Mouse (Mus musculus): ENCODE data around the gene Lyve1. TPM values are rescaled to one million over a fixed set of nuclear protein-coding genes. Genes with fewer than 3 reads are reported as not detected.

The Lyve1 gene
- polyA plus RNA-seq, 1 experiment, result 4.7 TPM

GRCm38 (mm10) chr7:110878028-110878427 is 15.0 kb upstream of the Lyve1 start:
- no peak for DNase-seq (ENCODE audit: low read depth)
- TF ChIP-seq CTCF (IDR thresholded peaks at IDR 0.05; ENCODE audit: borderline replicate concordance, extremely low read depth, insufficient read depth, insufficient read length) (no peak), POLR2A (IDR thresholded peaks at IDR 0.05; ENCODE audit: borderline replicate concordance, extremely low read depth, insufficient read depth, insufficient read length, poor library complexity, severe bottlenecking) (no peak)

- TF ChIP-seq CTCF (IDR thresholded peaks at IDR 0.05; ENCODE audit: borderline replicate concordance, extremely low read depth, insufficient read depth, insufficient read length), result no peak
- TF ChIP-seq POLR2A (IDR thresholded peaks at IDR 0.05; ENCODE audit: borderline replicate concordance, extremely low read depth, insufficient read depth, insufficient read length, poor library complexity, severe bottlenecking), result no peak
- DNase-seq (ENCODE audit: low read depth), result no peak
Measured at GRCm38 (mm10) chr7:110876965-110877364, 13.9 kb upstream of the Lyve1 start.

GRCm38 (mm10) chr7:110868807-110869206 is 5.8 kb upstream of the Lyve1 start:
- TF ChIP-seq POLR2A (IDR thresholded peaks at IDR 0.05; ENCODE audit: borderline replicate concordance, extremely low read depth, insufficient read depth, insufficient read length, poor library complexity, severe bottlenecking) (no peak), CTCF (IDR thresholded peaks at IDR 0.05; ENCODE audit: borderline replicate concordance, extremely low read depth, insufficient read depth, insufficient read length) (no peak)
- no peak for DNase-seq (ENCODE audit: low read depth)

GRCm38 (mm10) chr7:110867116-110867515 is 4.1 kb upstream of the Lyve1 start:
- DNase-seq (ENCODE audit: low read depth), result no peak
- no peak for TF ChIP-seq POLR2A (IDR thresholded peaks at IDR 0.05; ENCODE audit: borderline replicate concordance, extremely low read depth, insufficient read depth, insufficient read length, poor library complexity, severe bottlenecking)
- TF ChIP-seq CTCF (IDR thresholded peaks at IDR 0.05; ENCODE audit: borderline replicate concordance, extremely low read depth, insufficient read depth, insufficient read length), result no peak

- DNase-seq (ENCODE audit: low read depth), result no peak
- no peak for TF ChIP-seq POLR2A (IDR thresholded peaks at IDR 0.05; ENCODE audit: borderline replicate concordance, extremely low read depth, insufficient read depth, insufficient read length, poor library complexity, severe bottlenecking)
- no peak for TF ChIP-seq CTCF (IDR thresholded peaks at IDR 0.05; ENCODE audit: borderline replicate concordance, extremely low read depth, insufficient read depth, insufficient read length)
Measured at GRCm38 (mm10) chr7:110866021-110866420, 3.0 kb upstream of the Lyve1 start.

- DNase-seq (ENCODE audit: low read depth), result no peak
- TF ChIP-seq POLR2A (IDR thresholded peaks at IDR 0.05; ENCODE audit: borderline replicate concordance, extremely low read depth, insufficient read depth, insufficient read length, poor library complexity, severe bottlenecking), result no peak
- TF ChIP-seq CTCF (IDR thresholded peaks at IDR 0.05; ENCODE audit: borderline replicate concordance, extremely low read depth, insufficient read depth, insufficient read length), result no peak
Measured at GRCm38 (mm10) chr7:110865570-110865969, 2.5 kb upstream of the Lyve1 start.

GRCm38 (mm10) chr7:110865038-110865437 is 2.0 kb upstream of the Lyve1 start:
- TF ChIP-seq POLR2A (IDR thresholded peaks at IDR 0.05; ENCODE audit: borderline replicate concordance, extremely low read depth, insufficient read depth, insufficient read length, poor library complexity, severe bottlenecking), result no peak
- TF ChIP-seq CTCF (IDR thresholded peaks at IDR 0.05; ENCODE audit: borderline replicate concordance, extremely low read depth, insufficient read depth, insufficient read length), result no peak
- DNase-seq (ENCODE audit: low read depth), result peak; percentile 50

GRCm38 (mm10) chr7:110860129-110860528 is 2.9 kb downstream of the Lyve1 start:
- no peak for DNase-seq (ENCODE audit: low read depth)
- no peak for TF ChIP-seq POLR2A (IDR thresholded peaks at IDR 0.05; ENCODE audit: borderline replicate concordance, extremely low read depth, insufficient read depth, insufficient read length, poor library complexity, severe bottlenecking)
- TF ChIP-seq CTCF (IDR thresholded peaks at IDR 0.05; ENCODE audit: borderline replicate concordance, extremely low read depth, insufficient read depth, insufficient read length), result no peak

- no peak for DNase-seq (ENCODE audit: low read depth)
- TF ChIP-seq CTCF (IDR thresholded peaks at IDR 0.05; ENCODE audit: borderline replicate concordance, extremely low read depth, insufficient read depth, insufficient read length), result no peak
- TF ChIP-seq POLR2A (IDR thresholded peaks at IDR 0.05; ENCODE audit: borderline replicate concordance, extremely low read depth, insufficient read depth, insufficient read length, poor library complexity, severe bottlenecking), result no peak
Measured at GRCm38 (mm10) chr7:110855604-110856003, 7.4 kb downstream of the Lyve1 start.

GRCm38 (mm10) chr7:110854927-110855546 is 8.0 kb downstream of the Lyve1 start:
- DNase-seq (ENCODE audit: low read depth), result peak; percentile 64
- no peak for TF ChIP-seq CTCF (IDR thresholded peaks at IDR 0.05; ENCODE audit: borderline replicate concordance, extremely low read depth, insufficient read depth, insufficient read length)
- TF ChIP-seq POLR2A (IDR thresholded peaks at IDR 0.05; ENCODE audit: borderline replicate concordance, extremely low read depth, insufficient read depth, insufficient read length, poor library complexity, severe bottlenecking), result no peak

GRCm38 (mm10) chr7:110854519-110854918 is 8.5 kb downstream of the Lyve1 start:
- TF ChIP-seq CTCF (IDR thresholded peaks at IDR 0.05; ENCODE audit: borderline replicate concordance, extremely low read depth, insufficient read depth, insufficient read length) (no peak), POLR2A (IDR thresholded peaks at IDR 0.05; ENCODE audit: borderline replicate concordance, extremely low read depth, insufficient read depth, insufficient read length, poor library complexity, severe bottlenecking) (no peak)
- DNase-seq (ENCODE audit: low read depth), result peak; percentile 34

GRCm38 (mm10) chr7:110853611-110854010 is 9.4 kb downstream of the Lyve1 start:
- TF ChIP-seq POLR2A (IDR thresholded peaks at IDR 0.05; ENCODE audit: borderline replicate concordance, extremely low read depth, insufficient read depth, insufficient read length, poor library complexity, severe bottlenecking) (no peak), CTCF (IDR thresholded peaks at IDR 0.05; ENCODE audit: borderline replicate concordance, extremely low read depth, insufficient read depth, insufficient read length) (no peak)
- DNase-seq (ENCODE audit: low read depth), result no peak

Measured in brain, embryonic 14.5 days (tissue).